Mouse (Mus musculus) midbrain, embryonic 11.5 days (tissue): ENCODE measurements at regions not wholly inside any gene's neighbourhood (a gene's known extent, or its start where the extent isn't known, plus 50 kb on each side); places are given as distances from the start of the nearest gene placed in this dataset.
A peak's percentile ranks its signal among the peaks of the same experiment; 100 is the strongest.

Experiments
- ATAC-seq: fragments of 200-750 bp; cut with Nextera tagmentation; 2 replicates; pipeline ENCODE4 v1.8.0; 2017; ENCODE audit warnings: moderate TSS enrichment, moderate library complexity; ENCODE audit not compliant: low FRiP score
- DNase-seq: peaks from one replicate; pipeline ENCODE4 v3.0.0; 2015; ENCODE audit warnings: low spot score; ENCODE audit errors: missing footprints
- H3K27ac ChIP-seq: fragments of 300-500 bp; sonication (generic); 2 replicates; pipeline ENCODE4 v1.5.1; 2014; ENCODE audit warnings: low read depth, low read length
- H3K27me3 ChIP-seq: fragments of 300-500 bp; sonication (generic); 2 replicates; pipeline ENCODE4 v1.6.1; 2014; ENCODE audit warnings: mild to moderate bottlenecking, low read length, moderate library complexity, mixed read lengths; ENCODE audit not compliant: control insufficient read depth, insufficient read depth
- H3K36me3 ChIP-seq: fragments of 300-500 bp; sonication (generic); 2 replicates; pipeline ENCODE4 v1.6.1; 2014; ENCODE audit warnings: mild to moderate bottlenecking, low read length, moderate library complexity, mixed read lengths; ENCODE audit not compliant: control insufficient read depth, insufficient read depth
- H3K4me1 ChIP-seq: fragments of 300-500 bp; sonication (generic); 2 replicates; pipeline ENCODE4 v1.6.1; 2014; ENCODE audit warnings: low read length; ENCODE audit not compliant: control insufficient read depth, insufficient read depth
- H3K4me2 ChIP-seq: fragments of 300-500 bp; sonication (generic); 2 replicates; pipeline ENCODE4 v1.6.1; 2014; ENCODE audit warnings: mild to moderate bottlenecking, moderate library complexity
- H3K4me3 ChIP-seq: fragments of 300-500 bp; sonication (generic); 2 replicates; pipeline ENCODE4 v1.5.1; 2014; ENCODE audit warnings: low read depth, low read length
- H3K9ac ChIP-seq: fragments of 300-500 bp; sonication (generic); 2 replicates; pipeline ENCODE4 v1.6.1; 2014; ENCODE audit warnings: low read length
- H3K9me3 ChIP-seq: fragments of 300-500 bp; sonication (generic); 2 replicates; pipeline ENCODE4 v1.6.1; 2016; ENCODE audit warnings: low read length; ENCODE audit not compliant: control insufficient read depth
- WGBS: fragments of 180-500 bp; shearing (Covaris S2); extraction: QIAGEN DNeasy Blood & Tissue Kit; methylation state at CpG from one replicate; pipeline ENCODE4 v1.1.7; 2014; 5-methylcytosine and 5-hydroxymethylcytosine counted together

GRCm38 (mm10) chr17:51393771-51394221, 214.6 kb upstream of the Tbc1d5 start:
- Histone ChIP-seq H3K4me1 (peaks cover 5% of the 10 kb centered on the region; the same call in 1 of the 2 replicates), H3K27ac (no peak overlapping the region), H3K27me3 (no peaks in the 10 kb centered on the region), H3K4me3 (no peak overlapping the region), H3K9ac (no peak overlapping the region), H3K9me3 (no peaks in the 10 kb centered on the region), H3K4me2 (no peak overlapping the region), H3K36me3 (no peaks in the 10 kb centered on the region)
- ATAC-seq (no peak), DNase-seq (no peak)
- 55% methylated on average over 11 of the region's 11 CpGs for WGBS

- ATAC-seq, result peak; percentile 78
- 51% methylated on average over 10 of the region's 10 CpGs for WGBS
- DNase-seq, result no peak
- Histone ChIP-seq H3K9me3 (no peaks in the 10 kb centered on the region), H3K9ac (no peak overlapping the region), H3K4me3 (no peak overlapping the region), H3K36me3 (no peaks in the 10 kb centered on the region), H3K27me3 (no peaks in the 10 kb centered on the region), H3K4me2 (no peak overlapping the region), H3K4me1 (peaks cover 5% of the 10 kb centered on the region; the same call in 1 of the 2 replicates), H3K27ac (no peak overlapping the region)
Measured at GRCm38 (mm10) chr17:51391871-51392270, 212.7 kb upstream of the Tbc1d5 start.

- no peak overlapping the region for H3K4me2 ChIP-seq
- H3K4me3 ChIP-seq, result no peak overlapping the region
- no peak overlapping the region for H3K9ac ChIP-seq
- no peak for DNase-seq
- no peaks in the 10 kb centered on the region for H3K36me3 ChIP-seq
- no peaks in the 10 kb centered on the region for H3K27me3 ChIP-seq
- WGBS, result 85% methylated on average over 6 of the region's 6 CpGs
- no peaks in the 10 kb centered on the region for H3K9me3 ChIP-seq
- H3K27ac ChIP-seq, result no peak overlapping the region
- no peak for ATAC-seq
- no peaks in the 10 kb centered on the region for H3K4me1 ChIP-seq
Measured at GRCm38 (mm10) chr17:51382552-51382951, 203.4 kb upstream of the Tbc1d5 start.

- ATAC-seq, result peak; percentile 46; the same call in 1 of the 2 replicates
- 53% methylated on average over 7 of the region's 7 CpGs for WGBS
Measured at GRCm38 (mm10) chr17:51371937-51372479, 192.9 kb upstream of the Tbc1d5 start.

GRCm38 (mm10) chr17:51370990-51371389, 191.8 kb upstream of the Tbc1d5 start:
- Histone ChIP-seq H3K36me3 (no peaks in the 10 kb centered on the region), H3K4me3 (no peak overlapping the region), H3K27ac (no peak overlapping the region), H3K9ac (no peak overlapping the region), H3K9me3 (no peaks in the 10 kb centered on the region), H3K4me1 (peaks cover 6% of the 10 kb centered on the region; the same call in 1 of the 2 replicates), H3K27me3 (no peaks in the 10 kb centered on the region), H3K4me2 (no peak overlapping the region)
- DNase-seq (no peak), ATAC-seq (0 out of 2 replicates have a peak, but pooled peaks have one; percentile 30)
- 82% methylated on average over 7 of the region's 7 CpGs for WGBS

More at GRCm38 (mm10) chr17:51371937-51372479, 192.9 kb upstream of the Tbc1d5 start:
- no peak for DNase-seq
- Histone ChIP-seq H3K4me1 (peaks cover 6% of the 10 kb centered on the region; the same call in 1 of the 2 replicates), H3K27me3 (no peaks in the 10 kb centered on the region), H3K9ac (no peak overlapping the region), H3K9me3 (no peaks in the 10 kb centered on the region), H3K36me3 (no peaks in the 10 kb centered on the region), H3K27ac (no peak overlapping the region), H3K4me3 (no peak overlapping the region), H3K4me2 (no peak overlapping the region)

- Histone ChIP-seq H3K4me2 (no peak overlapping the region), H3K9me3 (no peaks in the 10 kb centered on the region), H3K36me3 (no peaks in the 10 kb centered on the region), H3K4me3 (no peak overlapping the region), H3K9ac (no peak overlapping the region), H3K4me1 (peaks cover 6% of the 10 kb centered on the region; the same call in 1 of the 2 replicates), H3K27me3 (no peaks in the 10 kb centered on the region), H3K27ac (no peak overlapping the region)
- ATAC-seq, result 0 out of 2 replicates have a peak, but pooled peaks have one; percentile 30
- WGBS, result 55% methylated on average over 9 of the region's 9 CpGs
- DNase-seq, result no peak
Measured at GRCm38 (mm10) chr17:51370085-51370484, 190.9 kb upstream of the Tbc1d5 start.

- DNase-seq (no peak), ATAC-seq (no peak)
- no peaks in the 10 kb centered on the region for H3K27me3 ChIP-seq
- no peak overlapping the region for H3K27ac ChIP-seq
- H3K9me3 ChIP-seq, result no peaks in the 10 kb centered on the region
- H3K4me3 ChIP-seq, result no peak overlapping the region
- 92% methylated on average over 7 of the region's 7 CpGs for WGBS
- H3K4me2 ChIP-seq, result no peak overlapping the region
- no peaks in the 10 kb centered on the region for H3K36me3 ChIP-seq
- H3K9ac ChIP-seq, result no peak overlapping the region
- no peaks in the 10 kb centered on the region for H3K4me1 ChIP-seq
Measured at GRCm38 (mm10) chr17:51362801-51363200, 183.6 kb upstream of the Tbc1d5 start.

GRCm38 (mm10) chr17:51362271-51362670, 183.1 kb upstream of the Tbc1d5 start:
- no peaks in the 10 kb centered on the region for H3K9me3 ChIP-seq
- WGBS, result 97% methylated on average over 12 of the region's 12 CpGs
- no peaks in the 10 kb centered on the region for H3K27me3 ChIP-seq
- H3K4me1 ChIP-seq, result no peaks in the 10 kb centered on the region
- no peak overlapping the region for H3K4me2 ChIP-seq
- no peaks in the 10 kb centered on the region for H3K36me3 ChIP-seq
- no peak for ATAC-seq
- no peak overlapping the region for H3K27ac ChIP-seq
- H3K4me3 ChIP-seq, result no peak overlapping the region
- H3K9ac ChIP-seq, result no peak overlapping the region
- DNase-seq, result no peak

GRCm38 (mm10) chr17:51358362-51358739, 179.2 kb upstream of the Tbc1d5 start:
- Histone ChIP-seq H3K27me3 (no peaks in the 10 kb centered on the region), H3K4me2 (no peak overlapping the region), H3K4me1 (no peaks in the 10 kb centered on the region), H3K9me3 (no peaks in the 10 kb centered on the region), H3K27ac (no peak overlapping the region), H3K36me3 (no peaks in the 10 kb centered on the region), H3K9ac (no peak overlapping the region), H3K4me3 (no peak overlapping the region)
- no peak for DNase-seq
- peak; percentile 48; the same call in 1 of the 2 replicates for ATAC-seq
- WGBS, result 64% methylated on average over 4 of the region's 4 CpGs
